Mouse (Mus musculus): ENCODE measurements around the gene Snap23.

The Snap23 gene

DNA sequence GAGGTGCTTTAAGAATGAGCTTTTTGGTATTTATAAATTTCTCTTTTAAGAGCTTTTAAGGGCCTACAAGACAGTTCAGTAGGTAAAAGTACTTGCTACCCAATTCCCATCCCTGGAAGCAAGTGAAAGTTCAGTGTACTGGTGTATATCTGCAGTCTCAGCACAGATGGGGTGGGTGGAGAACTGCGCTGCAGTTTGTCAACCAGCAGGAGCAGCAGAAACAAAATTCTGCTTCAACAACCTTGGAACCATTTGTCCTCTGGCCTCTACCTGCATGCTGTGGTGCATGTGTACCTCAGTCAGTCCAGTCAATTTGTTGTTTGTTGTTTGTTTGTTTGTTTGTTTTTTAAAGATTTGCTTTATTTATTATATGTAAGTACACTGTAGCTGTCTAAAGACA, 24.8 kb downstream of the Snap23 start:
- no peak for DNase-seq

DNA sequence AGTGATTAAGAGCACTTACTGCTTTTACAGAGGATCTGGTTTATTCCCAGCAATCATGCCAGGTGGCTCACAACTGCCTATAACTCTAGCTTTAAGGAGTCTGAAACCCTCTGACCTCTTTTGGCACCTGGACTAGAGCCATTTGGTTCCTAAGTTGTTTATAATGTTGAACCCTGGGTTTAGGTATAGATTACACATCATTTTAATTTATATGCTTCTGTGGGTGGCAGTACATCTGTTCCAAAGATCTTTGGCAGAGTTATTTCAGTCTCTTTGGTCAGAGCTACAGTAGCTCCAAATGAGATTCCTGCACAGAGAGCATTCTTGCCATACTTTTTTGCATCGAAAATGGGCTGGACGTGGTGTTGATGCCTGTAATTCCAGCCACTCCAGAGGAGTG, 30.3 kb downstream of the Snap23 start:
- DNase-seq = no peak

DNA sequence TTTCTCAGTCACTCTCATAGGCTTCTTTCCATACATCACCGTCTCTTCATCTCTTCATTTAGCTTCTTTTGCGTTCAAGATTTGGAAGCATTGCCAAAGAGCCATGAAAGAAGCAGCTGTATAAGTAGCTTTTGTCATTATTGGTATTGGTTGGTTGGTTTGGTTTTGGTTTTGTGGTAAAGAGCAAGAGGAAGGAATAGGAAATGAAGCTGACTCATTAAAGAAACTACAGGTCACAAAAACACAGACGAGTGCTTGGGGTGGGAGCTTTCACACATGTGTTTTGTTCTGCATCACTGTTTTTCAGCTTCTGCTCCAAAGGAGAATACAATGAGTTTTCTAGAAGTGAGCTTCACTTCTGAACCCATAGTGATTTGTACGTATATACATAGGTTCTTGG, 32.0 kb downstream of the Snap23 start:
- DNase-seq = no peak

DNA sequence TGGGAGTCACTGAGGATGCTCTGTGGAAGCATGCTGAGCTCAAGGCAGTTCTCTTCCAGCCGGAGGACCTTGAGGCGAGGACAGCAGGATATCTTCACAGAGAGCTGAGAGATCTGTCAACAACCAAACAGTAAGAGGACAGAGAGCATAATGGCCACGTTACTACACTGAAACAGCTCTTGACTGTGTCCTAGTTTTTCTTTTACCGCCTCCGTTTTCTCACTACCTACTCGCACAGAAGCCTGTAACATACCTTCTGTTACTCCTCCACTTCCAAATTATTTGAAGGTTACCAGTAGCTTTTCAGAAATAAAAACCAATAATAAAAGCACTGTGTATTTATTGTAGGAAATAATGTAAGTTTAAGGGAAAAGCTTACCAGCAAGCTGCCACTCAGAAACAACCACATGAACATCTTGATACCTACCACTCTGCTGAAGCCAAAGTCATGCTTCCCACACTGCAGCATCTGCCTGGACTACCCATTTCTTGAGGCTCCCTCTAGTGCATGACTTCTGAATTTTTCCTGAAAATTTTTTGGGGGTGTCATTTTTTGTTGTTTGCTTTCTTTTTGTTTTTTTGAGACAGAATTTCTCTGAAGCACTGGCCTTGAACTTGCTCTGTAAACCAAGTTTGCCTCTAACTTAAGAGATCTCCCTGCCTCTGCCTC, 38.7 kb downstream of the Snap23 start:
- peak; percentile 33 for DNase-seq

DNA sequence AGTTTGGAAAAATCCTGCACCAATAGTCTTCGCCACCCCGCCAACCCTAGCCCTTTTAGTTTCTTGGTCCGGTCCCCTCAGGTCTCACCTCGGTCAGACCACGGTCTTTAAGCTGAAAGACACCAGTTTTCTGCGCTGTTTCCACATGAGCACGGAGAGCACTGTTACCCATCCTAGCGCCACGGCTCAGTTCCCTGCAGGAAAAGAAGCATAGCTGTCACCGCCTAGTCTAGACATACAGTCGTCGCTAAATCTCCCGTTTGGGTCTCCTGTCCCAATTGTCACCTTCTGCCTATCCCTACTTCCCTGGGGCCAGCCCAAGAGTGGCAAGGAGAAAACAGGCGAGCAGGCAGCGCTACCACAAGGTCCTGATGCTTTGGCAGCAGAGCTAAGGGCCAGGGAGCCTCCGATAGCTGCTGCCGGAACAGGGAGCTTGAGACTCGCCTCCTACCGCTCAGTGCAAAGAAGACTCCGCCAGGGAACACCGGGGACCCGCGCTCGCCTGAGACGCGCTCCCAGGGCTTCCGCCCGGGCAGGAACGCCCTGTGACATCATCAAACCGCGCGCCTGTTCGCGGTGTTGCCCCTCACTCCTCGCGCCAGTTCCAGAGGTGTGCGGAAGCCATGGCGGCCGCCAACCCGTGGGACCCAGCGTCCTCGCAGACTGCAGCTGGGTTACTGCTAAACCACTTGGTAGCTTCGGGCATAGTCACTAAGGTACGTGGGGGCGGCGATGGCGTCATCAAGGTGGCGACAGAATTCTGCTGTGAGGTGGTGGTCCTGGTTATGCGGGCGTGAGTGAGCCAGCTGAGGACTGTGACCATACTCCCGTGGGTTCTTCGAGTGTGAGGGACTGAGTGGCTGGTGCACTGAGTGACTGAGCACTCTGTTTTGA, 41.6 kb downstream of the Snap23 start, which contains the start of the genes Haus2 and Lrrc57:
Gene Haus2 (plus strand): TSS at position 554 of the 894 bp plus-strand sequence.
Gene Lrrc57 (minus strand): TSS at position 691 of the 894 bp plus-strand sequence.
- peak; percentile 96 for DNase-seq

DNA sequence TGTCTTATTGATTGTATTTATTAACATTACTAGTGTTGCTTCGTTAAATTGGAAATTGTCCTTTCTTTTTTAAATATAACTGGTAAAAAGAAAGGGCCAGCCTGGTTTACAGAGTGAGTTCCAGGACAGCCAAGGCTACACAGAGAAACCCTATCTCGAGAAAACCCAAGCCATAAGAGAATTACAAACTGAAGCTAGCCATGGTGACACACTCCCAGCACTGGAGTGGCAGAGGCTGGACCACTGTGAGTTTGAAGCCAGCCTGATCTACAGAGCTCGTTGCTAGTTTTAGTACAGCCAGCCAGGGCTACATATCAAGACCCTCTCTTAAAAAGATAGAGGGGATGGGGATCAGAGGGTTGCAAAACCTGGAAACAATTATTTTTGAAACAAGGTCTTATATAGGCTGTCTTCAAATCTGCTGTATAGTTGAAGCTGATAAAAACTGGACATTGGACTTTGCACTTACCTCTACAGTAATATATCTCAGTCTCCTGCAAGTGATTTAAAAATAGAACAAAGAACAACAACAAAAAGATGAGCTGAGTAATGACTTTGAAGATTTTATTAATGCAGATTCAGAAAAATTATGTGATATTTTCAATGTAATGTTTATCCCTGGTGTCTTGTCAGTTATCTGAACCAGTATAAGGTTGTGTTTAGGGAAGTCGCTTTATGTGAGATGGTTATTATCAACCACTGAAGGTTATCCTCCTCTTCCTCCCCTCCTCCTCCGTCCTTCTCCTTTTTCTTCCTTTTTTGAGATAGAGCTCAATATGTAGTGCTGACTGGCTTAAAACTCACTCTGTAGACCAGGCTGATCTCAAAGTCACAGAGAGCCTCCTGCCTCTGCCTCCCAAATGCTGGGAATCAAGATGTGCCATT, 49.0 kb downstream of the Snap23 start:
- DNase-seq = no peak

DNA sequence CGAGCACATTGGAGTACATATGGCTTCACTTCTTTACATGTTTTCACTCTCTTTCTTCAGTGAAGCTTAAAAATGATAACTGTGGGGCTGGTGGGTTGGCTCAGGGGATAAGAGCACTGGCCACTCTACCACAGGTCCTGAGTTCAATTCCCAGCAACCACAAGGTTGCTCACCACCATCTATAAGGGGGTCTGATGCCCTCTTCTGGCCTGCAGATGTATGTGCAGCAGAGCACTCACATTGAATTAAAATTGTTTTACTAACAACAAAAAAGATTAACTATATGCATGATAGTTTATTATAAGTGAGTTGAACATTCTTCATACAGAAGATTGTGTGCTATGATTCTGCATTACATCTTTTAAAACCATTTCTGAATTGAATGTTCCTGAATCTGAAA, 52.1 kb downstream of the Snap23 start:
- DNase-seq = no peak

DNA sequence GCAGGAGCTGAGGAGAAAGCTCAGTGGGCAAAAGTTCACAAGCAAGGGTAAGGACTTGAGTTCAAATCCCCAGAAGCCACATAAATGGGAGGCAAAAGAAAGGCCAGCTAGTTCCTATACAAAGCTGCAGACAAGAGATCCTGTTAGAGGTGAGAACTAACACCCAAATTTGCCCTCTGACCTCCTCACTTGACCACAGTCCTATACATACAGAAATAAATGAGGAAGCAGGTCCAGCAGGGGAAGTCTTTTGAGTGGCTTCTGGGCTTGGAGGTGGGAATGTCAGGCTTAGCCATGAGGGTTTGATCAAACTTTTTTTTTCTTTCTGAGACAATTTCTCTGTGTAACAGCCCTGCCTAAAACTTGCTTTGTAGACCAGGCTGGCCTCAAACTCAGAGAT, 55.4 kb downstream of the Snap23 start:
- no peak for DNase-seq

DNA sequence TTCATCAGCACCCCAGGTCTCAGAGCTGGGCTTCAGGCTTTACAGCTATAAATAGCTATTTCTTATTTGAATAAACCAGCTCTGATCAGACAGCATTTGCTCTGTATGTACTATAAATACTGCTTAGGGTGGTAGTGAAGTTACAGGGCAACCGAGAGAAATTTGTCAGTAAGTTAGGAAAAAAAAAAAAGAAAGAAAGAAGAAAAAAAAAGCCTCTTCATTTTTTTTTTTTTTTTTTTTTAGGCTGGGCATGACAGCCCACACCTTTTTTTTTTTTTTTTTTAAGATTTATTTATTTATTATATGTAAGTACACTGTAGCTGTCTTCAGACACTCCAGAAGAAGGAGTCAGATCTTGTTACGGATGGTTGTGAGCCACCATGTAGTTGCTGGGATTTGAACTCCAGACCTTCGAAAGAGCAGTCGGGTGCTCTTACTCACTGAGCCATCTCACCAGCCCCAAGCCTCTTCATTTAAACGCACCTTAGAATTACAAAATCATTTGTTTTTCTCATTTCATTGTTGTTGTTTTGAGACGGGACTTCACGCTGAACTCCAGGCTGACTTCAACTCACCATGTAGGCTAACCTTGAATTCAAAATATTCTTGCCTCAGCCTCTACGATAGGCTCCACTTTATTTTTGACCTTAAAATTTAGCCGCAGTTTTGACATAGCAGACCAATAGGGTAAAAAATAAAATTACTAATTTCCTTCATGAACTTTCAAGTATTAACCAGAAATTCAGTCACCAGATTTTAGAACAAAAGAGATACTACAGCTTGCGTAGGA, 60.8 kb downstream of the Snap23 start:
- no peak for DNase-seq

DNA sequence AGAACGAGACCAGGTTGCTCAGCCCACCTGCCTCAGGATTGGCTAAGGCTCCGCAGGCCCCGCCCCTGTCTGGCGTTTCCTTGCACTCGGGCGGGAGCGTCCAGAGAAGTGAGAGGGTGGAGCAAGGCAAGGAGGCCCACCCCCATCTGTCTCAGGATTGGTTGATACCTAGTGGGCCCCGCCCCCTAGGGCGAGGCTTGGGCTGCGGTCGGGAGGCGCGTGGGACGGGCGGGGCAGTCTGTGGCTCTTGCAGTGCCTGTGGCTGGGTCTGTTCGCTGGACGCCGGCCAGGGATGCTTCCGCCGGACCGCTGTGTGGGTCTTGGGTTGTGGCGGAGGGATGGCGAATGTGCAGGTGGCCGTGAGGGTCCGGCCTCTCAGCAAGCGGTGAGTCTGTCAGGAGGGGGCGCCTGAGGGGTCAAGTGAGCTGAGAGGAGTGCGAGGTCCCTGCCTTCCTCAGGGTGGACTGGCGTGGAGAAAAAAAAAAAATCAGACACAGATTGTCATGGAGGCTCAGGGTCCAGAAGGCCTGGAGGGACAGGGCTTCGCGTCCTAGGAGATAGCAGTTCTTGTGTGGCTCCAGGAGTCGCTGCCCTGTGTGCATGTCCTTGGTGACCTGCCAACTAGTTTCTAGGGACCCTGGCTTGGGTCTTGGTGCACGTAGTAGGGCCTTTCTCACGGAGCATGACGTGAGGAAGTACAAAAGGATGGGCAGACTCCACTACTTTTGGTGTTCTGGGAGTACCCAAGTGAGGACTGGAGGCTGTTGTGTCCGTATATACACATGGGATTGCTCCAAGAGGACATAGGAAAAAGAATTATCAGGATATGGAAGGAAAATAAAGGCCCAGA, 61.6 kb downstream of the Snap23 start, which contains the start of gene Stard9:
Gene Stard9 (plus strand): TSS at position 236 of the 850 bp plus-strand sequence.
- peak; percentile 98 for DNase-seq

DNA sequence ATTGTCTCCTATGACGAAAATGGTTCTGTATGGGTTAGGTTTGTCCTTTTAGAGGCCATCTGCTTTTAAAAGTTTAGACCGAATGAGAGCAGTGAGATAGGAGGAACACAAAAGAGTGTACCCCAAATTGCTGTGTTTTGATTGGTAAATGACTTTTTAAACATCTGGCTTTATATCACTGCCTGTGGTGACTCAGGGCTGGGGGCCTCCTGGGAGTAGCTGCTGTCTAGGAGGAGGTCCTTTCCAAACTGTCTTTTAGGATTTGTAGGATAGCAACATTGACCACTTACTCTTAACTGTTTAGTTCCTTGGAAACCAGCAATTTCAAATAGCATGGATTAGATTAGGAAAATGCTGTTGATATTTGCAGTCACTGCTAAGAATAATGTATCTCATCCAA, 62.8 kb downstream of the Snap23 start:
- no peak for DNase-seq

DNA sequence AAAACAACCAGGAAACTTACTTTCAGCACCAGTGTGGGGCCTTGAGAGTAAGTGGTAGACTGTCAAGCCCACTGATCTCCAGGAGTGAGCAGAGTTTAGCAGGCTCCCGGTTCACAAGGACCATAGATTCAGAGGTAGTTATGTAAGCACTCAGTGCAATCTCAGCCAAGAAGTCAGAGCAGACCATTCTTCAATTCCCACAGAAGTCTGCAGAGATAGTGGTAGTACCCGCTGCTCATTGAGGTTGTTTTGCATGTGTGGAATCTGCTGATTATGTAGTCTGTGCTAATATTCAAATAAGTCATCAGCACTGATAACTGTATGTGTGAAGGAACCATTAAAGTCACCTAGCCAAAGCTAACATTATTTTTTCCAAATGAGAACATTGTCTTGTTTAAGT, 63.2 kb downstream of the Snap23 start:
- DNase-seq = no peak

DNA sequence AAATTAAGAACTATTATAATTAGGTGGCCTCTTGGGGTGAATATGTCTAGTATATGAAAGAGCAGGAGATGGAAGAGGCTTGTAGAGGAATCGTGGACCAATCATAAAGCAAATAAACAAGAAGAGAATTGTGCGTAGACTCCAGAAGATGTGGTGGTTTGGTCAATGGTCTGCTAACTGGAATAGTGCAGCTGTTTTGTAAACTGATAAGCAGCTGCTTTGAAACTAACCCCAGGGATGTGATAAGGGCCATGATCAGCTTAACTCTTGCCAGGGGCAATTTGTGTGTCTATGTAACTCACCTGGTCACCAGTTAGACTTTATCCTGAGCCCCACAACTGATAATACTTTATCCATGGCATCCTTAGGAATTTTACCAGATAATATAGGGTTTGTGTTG, 64.0 kb downstream of the Snap23 start:
- DNase-seq = no peak

DNA sequence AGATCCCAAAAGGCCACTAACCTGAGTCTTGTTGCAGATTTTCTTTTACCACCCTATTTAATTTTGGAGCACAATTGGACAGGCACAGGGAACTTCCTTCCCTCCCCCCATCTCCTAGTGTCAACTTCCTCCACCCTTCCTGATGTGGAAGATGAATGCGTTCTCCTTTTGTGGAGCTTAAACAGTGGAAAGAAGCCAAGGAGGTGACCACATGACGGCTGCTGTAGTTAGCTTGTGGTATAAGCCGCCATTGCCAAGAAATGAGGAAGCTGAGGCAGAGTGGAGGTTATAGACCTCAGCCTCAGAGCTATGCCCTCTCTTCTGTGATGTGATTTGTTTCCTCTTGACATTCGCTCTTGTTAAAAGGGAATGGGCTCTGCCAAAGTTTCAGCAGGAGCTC, 64.5 kb downstream of the Snap23 start:
- DNase-seq = no peak

DNA sequence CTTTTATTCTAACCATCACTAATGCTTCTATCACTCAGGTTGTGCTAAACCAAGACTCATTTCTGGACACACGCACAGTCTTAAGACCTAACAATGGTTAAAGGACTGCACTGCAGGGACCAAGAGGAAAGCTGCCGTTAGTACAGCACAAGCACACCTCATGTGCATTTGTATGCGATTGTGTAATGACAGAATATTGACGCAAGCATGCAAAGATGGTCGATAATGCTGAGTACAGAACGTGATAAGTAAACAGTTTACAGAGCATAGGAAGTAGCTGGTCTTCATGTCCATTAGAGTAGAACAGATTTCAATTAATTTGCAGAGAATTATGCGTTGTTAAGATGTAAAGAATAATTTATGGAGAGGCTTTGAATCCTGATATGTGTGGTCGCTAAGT, 73.4 kb downstream of the Snap23 start:
- no peak for DNase-seq

DNA sequence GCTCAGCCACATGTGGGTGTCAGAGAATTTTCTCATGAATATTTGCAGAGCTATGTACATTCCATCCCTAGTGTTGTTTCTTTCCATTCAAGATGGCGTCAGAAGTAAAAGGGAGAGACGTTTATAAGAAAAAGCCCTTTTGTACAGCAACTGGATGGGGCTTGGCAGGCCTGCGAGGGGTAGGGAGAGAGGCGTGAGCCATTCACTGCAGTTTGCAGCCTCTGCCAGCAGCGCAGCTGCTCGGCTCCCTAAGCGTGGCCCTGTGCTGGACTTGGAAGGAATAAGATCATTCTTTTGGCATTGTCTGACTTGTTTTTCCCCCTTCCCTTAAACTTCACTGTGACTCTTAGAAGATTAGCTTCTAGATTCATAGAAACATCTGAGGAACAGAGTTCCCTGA, 76.4 kb downstream of the Snap23 start:
- DNase-seq = no peak

DNA sequence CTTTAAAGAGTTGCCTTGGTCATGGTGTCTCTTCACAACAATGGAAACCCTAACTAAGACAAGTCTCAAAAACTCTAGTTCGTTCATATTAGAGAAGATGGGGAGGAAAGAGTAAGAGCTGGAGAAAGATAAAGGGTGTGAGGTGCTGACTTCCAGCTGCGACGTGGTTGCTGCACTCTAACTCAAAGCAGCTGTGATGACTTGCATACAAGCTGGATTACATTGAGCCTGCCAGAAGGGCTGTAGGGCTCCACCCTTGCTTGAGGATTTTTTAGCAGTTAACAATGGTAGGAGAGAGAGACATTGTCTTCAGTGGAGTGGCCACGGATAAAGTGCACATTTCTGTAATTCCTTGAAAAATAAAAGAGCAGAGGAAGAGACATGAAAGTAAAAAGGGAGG, 79.3 kb downstream of the Snap23 start:
- no peak for DNase-seq

Measured in thymus, postnatal 14 days (tissue).